Mouse (Mus musculus) forebrain, embryonic 14.5 days (tissue): Measurements from ENCODE around the gene Lce3f. TPM values are rescaled to one million over a fixed set of nuclear protein-coding genes. Genes with fewer than 3 reads are reported as not detected.

Source experiments
- ATAC-seq: fragments of 200-750 bp; cut with Nextera tagmentation; 2 replicates; pipeline ENCODE4 v1.8.0; 2017; ENCODE audit warnings: mild to moderate bottlenecking, moderate library complexity
- DNase-seq: peaks from one replicate; pipeline ENCODE4 v3.0.0-alpha.2; 2015; ENCODE audit warnings: low spot score
- H3K27ac ChIP-seq: fragments of 300-500 bp; sonication (generic); 2 replicates; pipeline ENCODE4 v1.5.1; 2014; ENCODE audit warnings: low read depth, mild to moderate bottlenecking, control low read depth, low read length, moderate library complexity
- H3K27me3 ChIP-seq: fragments of 300-500 bp; sonication (generic); replicated peaks from 2 replicates; pipeline ENCODE4 v1.6.1; 2014; ENCODE audit warnings: low read length, control low read depth, mixed read lengths; ENCODE audit not compliant: control insufficient read depth, insufficient read depth
- H3K36me3 ChIP-seq: fragments of 300-500 bp; sonication (generic); 2 replicates; pipeline ENCODE4 v1.6.1; 2014; ENCODE audit warnings: low read length, control low read depth; ENCODE audit not compliant: control insufficient read depth, insufficient read depth
- H3K4me1 ChIP-seq: fragments of 300-500 bp; sonication (generic); 2 replicates; pipeline ENCODE4 v1.6.1; 2014; ENCODE audit warnings: antibody characterized with exemption, low read length, control low read depth; ENCODE audit not compliant: control insufficient read depth, insufficient read depth
- H3K4me2 ChIP-seq: fragments of 300-500 bp; sonication (generic); 2 replicates; pipeline ENCODE4 v1.6.1; 2014; ENCODE audit warnings: mild to moderate bottlenecking, control low read depth, low read length
- H3K4me3 ChIP-seq: fragments of 300-500 bp; sonication (generic); 2 replicates; pipeline ENCODE4 v1.5.1; 2014; ENCODE audit warnings: low read depth, low read length, control low read depth
- H3K9ac ChIP-seq: fragments of 300-500 bp; sonication (generic); 2 replicates; pipeline ENCODE4 v1.6.1; 2014; ENCODE audit warnings: mild to moderate bottlenecking, low read length, control low read depth, moderate library complexity
- H3K9me3 ChIP-seq: fragments of 300-500 bp; sonication (generic); replicated peaks from 2 replicates; pipeline ENCODE4 v1.6.1; 2016; ENCODE audit warnings: low read length, control low read depth, mixed read lengths; ENCODE audit not compliant: control insufficient read depth
- WGBS: fragments of 180-500 bp; shearing (Covaris S2); extraction: QIAGEN DNeasy Blood & Tissue Kit; methylation state at CpG from one replicate; pipeline ENCODE4 v1.1.7; 2014; 5-methylcytosine and 5-hydroxymethylcytosine counted together
- polyA plus RNA-seq: library from polyadenylated mRNA; unstranded; fragments of >200 nt; fragmentation: Nextera tagmentation; extraction: Ambion mirVana; gene quantifications from 2 replicates; pipeline ENCODE4 v1.2.1, GENCODE M21; 2014

Gene Lce3f
- not detected in 2 replicates for polyA plus RNA-seq

DNA sequence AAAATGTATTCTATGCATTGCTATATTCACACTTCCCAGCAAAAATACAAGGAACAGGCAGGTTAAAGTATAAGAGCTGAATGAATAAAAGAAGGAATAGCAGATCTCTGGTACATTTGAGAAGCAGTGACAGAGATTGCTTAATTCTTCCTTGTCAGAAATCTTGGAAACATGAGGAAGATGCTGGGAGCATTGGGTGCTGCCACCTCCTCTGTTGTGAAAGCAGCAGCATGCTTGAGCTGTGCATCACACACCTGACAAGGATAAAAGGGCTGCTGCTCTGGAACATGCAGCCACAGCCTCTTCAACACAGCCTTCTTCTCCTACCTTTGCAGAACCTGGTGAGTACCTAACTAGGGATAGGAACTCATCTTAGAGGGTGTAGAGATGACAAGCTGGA is at the start of gene Lce3f:
TSS of gene Lce3f (plus strand) at position 301 of the 400 bp plus-strand sequence.
- H3K9me3 ChIP-seq: no peaks in the 10 kb centered on the region
- H3K4me3 ChIP-seq: no peak within 1 kb of the TSS
- no peak within 1 kb of the TSS for H3K9ac ChIP-seq
- no peak within 1 kb of the TSS for H3K4me2 ChIP-seq
- no peak within 1 kb of the TSS for H3K27ac ChIP-seq
- H3K36me3 ChIP-seq: no peaks in the 10 kb centered on the region
- DNase-seq (no peak), ATAC-seq (no peak)
- no peaks in the 10 kb centered on the region for H3K4me1 ChIP-seq
- H3K27me3 ChIP-seq: no peaks in the 10 kb centered on the region

DNA sequence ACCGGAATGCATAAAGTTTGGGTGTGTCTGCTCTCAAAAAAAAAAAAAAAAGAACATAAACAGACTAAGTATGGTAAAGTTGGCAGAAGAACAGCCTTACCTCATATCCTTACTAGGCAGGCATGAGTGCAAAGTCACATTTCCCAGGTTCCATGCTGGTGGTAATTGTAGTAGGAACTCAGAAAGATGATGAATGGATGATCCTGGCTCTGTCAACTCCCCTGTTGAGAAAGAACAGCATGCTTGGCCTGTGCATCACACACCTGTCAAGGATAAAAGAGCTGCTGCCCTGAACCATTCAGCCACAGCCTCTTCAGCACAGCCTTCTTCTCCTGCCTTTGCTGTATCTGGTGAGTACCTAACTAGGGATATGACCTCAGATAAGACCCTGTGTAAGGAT is 47.8 kb upstream of the Lce3f start, which contains the start of gene Lce3c:
TSS of gene Lce3c (plus strand) at position 301 of the 400 bp plus-strand sequence.
- DNase-seq (no peak), ATAC-seq (no peak)
- Histone ChIP-seq H3K27me3 (no peaks in the 10 kb centered on the region), H3K27ac (no peak within 1 kb of the TSS), H3K9ac (no peak within 1 kb of the TSS), H3K4me1 (no peaks in the 10 kb centered on the region), H3K36me3 (no peaks in the 10 kb centered on the region), H3K4me3 (no peak within 1 kb of the TSS), H3K4me2 (no peak within 1 kb of the TSS), H3K9me3 (no peaks in the 10 kb centered on the region)
- WGBS: 79% methylated on average over 1 of the region's 1 CpGs

DNA sequence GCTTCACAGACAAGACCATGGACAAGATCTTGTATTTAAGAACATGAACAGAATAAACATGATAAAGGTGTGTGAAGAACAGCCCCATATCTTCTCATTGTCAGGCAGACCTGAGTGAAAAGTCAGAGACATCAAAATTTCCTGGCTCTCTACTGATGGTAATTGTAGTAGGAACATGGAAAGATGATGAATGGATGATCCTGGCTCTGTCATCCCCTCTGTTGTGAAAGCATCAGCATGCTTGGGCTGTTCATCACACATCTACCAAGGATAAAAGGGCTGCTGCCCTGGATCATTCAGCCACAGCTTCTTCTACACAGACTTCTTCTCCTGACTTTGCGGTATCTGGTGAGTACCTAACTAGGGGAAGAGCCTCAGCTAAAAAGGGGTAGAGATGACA is 34.9 kb upstream of the Lce3f start, which contains the start of gene Lce3d:
TSS of gene Lce3d (plus strand) at position 301 of the 400 bp plus-strand sequence.
- 92% methylated on average over 1 of the region's 1 CpGs for WGBS
- no peak within 1 kb of the TSS for H3K9ac ChIP-seq
- H3K27me3 ChIP-seq: no peaks in the 10 kb centered on the region
- H3K4me1 ChIP-seq: no peaks in the 10 kb centered on the region
- DNase-seq (no peak), ATAC-seq (no peak)
- H3K36me3 ChIP-seq: no peaks in the 10 kb centered on the region
- H3K27ac ChIP-seq: no peak within 1 kb of the TSS
- H3K9me3 ChIP-seq: no peaks in the 10 kb centered on the region
- H3K4me3 ChIP-seq: no peak within 1 kb of the TSS
- H3K4me2 ChIP-seq: no peak within 1 kb of the TSS

DNA sequence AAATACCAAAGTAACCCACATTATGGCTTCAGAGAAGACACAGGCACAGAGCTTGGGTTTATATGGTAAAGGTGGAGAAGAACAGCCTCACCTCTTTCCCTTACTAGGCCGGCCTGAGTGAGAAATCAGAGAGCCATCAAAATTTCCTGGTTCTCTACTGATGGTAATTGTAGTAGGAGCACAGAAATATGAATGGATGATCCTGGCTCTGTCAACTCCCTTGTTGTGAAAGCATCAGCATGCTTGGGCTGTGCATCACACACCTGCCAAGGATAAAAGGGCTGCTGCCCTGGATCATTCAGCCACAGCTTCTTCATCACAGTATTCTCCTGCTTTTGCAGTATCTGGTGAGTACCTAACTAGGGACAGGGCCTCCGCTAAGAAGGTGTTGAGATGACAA is 25.3 kb upstream of the Lce3f start, which contains the start of gene Lce3e:
TSS of gene Lce3e (plus strand) at position 301 of the 400 bp plus-strand sequence.
- DNase-seq: no peak
- 93% methylated on average over 2 of the region's 2 CpGs for WGBS
- Histone ChIP-seq H3K4me2 (no peak within 1 kb of the TSS), H3K9me3 (no peaks in the 10 kb centered on the region), H3K36me3 (no peaks in the 10 kb centered on the region), H3K27ac (no peak within 1 kb of the TSS), H3K27me3 (no peaks in the 10 kb centered on the region), H3K4me1 (no peaks in the 10 kb centered on the region), H3K4me3 (no peak within 1 kb of the TSS), H3K9ac (no peak within 1 kb of the TSS)
- ATAC-seq: no peak

DNA sequence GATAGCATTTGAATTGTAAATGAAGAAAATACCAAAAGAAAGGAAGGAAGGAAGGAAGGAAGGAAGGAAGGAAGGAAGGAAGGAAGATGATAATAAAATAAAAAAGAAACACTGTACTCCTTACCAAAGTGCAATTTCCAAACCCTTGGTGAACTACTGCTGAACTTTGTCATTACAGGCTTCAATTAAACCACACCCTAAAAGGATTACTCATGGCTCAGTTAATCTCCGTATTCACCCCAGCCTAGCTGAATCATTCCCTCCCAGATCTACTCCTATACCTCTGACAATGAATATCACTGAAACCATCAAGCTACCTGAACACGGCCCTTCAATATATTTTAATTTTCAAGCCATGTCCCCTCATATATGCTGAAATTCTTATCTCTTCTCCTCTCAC is 13.5 kb upstream of the Lce3f start:
- no peak overlapping the region for H3K9ac ChIP-seq
- H3K36me3 ChIP-seq: no peaks in the 10 kb centered on the region
- 85% methylated on average over 2 of the region's 2 CpGs for WGBS
- H3K4me3 ChIP-seq: no peak overlapping the region
- no peaks in the 10 kb centered on the region for H3K9me3 ChIP-seq
- ATAC-seq: no peak
- H3K27ac ChIP-seq: no peak overlapping the region
- no peaks in the 10 kb centered on the region for H3K4me1 ChIP-seq
- no peaks in the 10 kb centered on the region for H3K27me3 ChIP-seq
- H3K4me2 ChIP-seq: no peak overlapping the region
- DNase-seq: no peak

DNA sequence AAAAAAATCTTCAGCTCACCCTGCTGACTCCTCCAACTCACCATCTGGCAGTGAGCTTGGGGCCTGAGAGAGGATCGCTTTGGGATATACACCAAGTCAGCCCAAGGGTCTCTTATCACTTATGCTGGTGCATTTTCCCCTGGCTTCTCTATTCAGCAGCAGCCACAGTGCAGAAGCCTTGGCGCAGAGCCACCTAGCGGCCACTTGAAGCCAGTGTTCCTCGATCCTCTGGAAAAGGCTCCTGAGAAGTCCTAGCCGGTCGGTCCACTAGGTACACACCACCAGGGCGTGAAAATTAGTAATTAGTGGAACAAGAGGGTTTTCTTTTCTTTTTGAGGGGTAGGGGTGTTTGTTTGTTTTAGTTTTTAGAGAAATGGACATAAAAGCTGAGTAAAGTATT is 6.7 kb downstream of the Lce3f start:
- no peaks in the 10 kb centered on the region for H3K9me3 ChIP-seq
- no peaks in the 10 kb centered on the region for H3K36me3 ChIP-seq
- H3K9ac ChIP-seq: no peak overlapping the region
- no peak overlapping the region for H3K27ac ChIP-seq
- H3K4me3 ChIP-seq: no peak overlapping the region
- no peaks in the 10 kb centered on the region for H3K4me1 ChIP-seq
- ATAC-seq: peak; percentile 89
- WGBS: 4% methylated on average over 7 of the region's 7 CpGs
- DNase-seq: peak; percentile 89
- H3K4me2 ChIP-seq: no peak overlapping the region
- H3K27me3 ChIP-seq: no peaks in the 10 kb centered on the region

DNA sequence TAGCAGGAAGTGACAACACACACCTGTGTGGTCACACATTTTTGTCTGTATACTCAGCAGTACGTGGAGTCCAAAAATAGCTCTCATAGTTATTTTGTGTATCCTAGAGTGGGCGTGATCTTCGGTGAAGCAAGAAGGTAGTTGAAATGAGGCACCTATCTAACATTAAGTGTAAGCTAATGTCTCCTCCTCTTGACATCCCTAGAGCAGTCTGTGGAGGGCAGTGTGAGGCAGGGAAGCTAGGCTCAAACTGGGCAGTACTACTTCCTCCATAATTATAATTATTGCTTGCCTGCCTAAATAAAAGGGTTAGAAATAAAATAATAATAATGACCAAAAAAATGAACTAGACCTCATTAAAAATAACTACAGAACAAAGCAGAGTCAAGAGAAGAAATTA is 8.6 kb downstream of the Lce3f start:
- 89% methylated on average over 3 of the region's 3 CpGs for WGBS

DNA sequence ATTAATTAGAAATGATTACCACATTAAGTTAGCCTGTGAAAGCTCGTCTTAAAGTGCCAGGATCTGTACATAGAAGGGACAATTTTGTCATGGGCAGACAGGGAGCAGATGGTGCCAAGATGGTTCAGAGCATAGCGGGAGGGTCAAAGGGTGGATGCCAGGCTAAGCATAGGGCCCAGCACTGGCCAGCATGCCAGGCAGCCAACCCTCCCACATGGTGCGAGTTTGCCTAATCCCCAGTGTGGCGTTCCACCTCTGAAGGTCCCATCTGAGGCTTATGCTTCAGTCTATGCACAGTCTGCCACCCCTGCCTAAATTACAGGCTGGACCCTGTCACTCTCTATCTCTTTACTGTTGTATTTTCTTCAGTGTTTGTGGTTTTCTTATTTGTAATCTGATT is 10.8 kb downstream of the Lce3f start:
- DNase-seq: peak; percentile 22
- Histone ChIP-seq H3K9ac (no peak overlapping the region), H3K27me3 (no peaks in the 10 kb centered on the region), H3K9me3 (no peaks in the 10 kb centered on the region), H3K4me3 (no peak overlapping the region), H3K4me2 (no peak overlapping the region), H3K27ac (no peak overlapping the region), H3K36me3 (no peaks in the 10 kb centered on the region), H3K4me1 (no peaks in the 10 kb centered on the region)
- ATAC-seq: peak; percentile 55
- 38% methylated on average over 4 of the region's 4 CpGs for WGBS

More for the DNA sequence above, 8.6 kb downstream of the Lce3f start:
- Histone ChIP-seq H3K36me3 (no peaks in the 10 kb centered on the region), H3K27ac (no peak overlapping the region), H3K27me3 (no peaks in the 10 kb centered on the region), H3K9me3 (no peaks in the 10 kb centered on the region), H3K4me1 (no peaks in the 10 kb centered on the region), H3K9ac (no peak overlapping the region), H3K4me2 (no peak overlapping the region), H3K4me3 (no peak overlapping the region)
- DNase-seq (no peak), ATAC-seq (no peak)

DNA sequence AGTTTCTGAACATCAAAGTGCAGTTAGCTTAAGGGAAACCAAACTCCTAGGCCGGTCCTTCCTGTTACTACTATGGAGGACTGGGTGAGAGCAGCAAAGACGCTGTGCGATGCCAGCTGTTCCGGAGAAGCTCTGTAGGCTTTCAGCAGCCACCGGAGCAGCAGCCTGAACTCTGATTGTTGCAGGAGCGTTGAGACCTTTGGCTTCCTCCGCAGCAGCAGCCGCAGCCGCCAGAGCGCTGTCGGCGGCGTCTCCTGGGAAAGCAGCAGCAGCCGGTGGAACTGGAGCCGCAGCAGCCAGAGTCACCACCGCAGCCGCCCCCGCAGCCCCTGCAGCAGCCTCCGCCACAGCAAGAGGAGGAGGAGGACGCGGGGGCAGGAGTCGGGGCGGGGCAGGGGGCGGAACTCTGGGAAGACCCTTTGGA is 22.4 kb downstream of the Lce3f start:
- Histone ChIP-seq H3K36me3 (no peaks in the 10 kb centered on the region), H3K4me2 (peak overlapping the region; percentile 75), H3K27me3 (no peaks in the 10 kb centered on the region), H3K9ac (peak overlapping the region; percentile 62), H3K4me3 (peak overlapping the region; percentile 42), H3K4me1 (no peaks in the 10 kb centered on the region), H3K9me3 (no peaks in the 10 kb centered on the region), H3K27ac (no peak overlapping the region)
- DNase-seq (peak; percentile 68), ATAC-seq (peak; percentile 92)
- 1% methylated on average over 24 of the region's 24 CpGs for WGBS
